Mouse (Mus musculus): ENCODE results near the gene Slc22a3. TPM values are rescaled to one million over a fixed set of nuclear protein-coding genes. Genes with fewer than 3 reads are reported as not detected.
A peak's percentile ranks its signal among the peaks of the same experiment; 100 is the strongest.

Gene Slc22a3
- polyA plus RNA-seq (2015; fragmentation: Nextera tagmentation; extraction: Ambion mirVana): 0.05 and 0.07 TPM in 2 replicates

- no peaks in the 10 kb centered on the region for H3K4me1 ChIP-seq (replicated peaks; ENCODE audit: control insufficient read depth, insufficient read depth)
- TF ChIP-seq EP300 (optimal IDR thresholded peaks at IDR 0.05) (no peak), CTCF (IDR thresholded peaks at IDR 0.05; ENCODE audit: low read depth) (no peak)
- H3K27ac ChIP-seq (replicated peaks): no peak within 1 kb of the TSS
- peak within 1 kb of the TSS; percentile 55 for H3K4me2 ChIP-seq (replicated peaks; ENCODE audit: low read depth)
- H3K9me3 ChIP-seq (ENCODE audit: control insufficient read depth, low read length): no peaks in the 10 kb centered on the region
- ATAC-seq (ENCODE audit: low FRiP score, low TSS enrichment): peak; percentile 21; the same call in 1 of the 2 replicates
- H3K27me3 ChIP-seq (ENCODE audit: control insufficient read depth, insufficient read depth, low read length): peaks cover 14% of the 10 kb centered on the region; the same call in 1 of the 2 replicates
- no peak for DNase-seq (ENCODE audit: low spot score)
- 25% methylated on average over 14 of the region's 14 CpGs for WGBS
- H3K36me3 ChIP-seq (ENCODE audit: control insufficient read depth, insufficient read depth, low read length): no peaks in the 10 kb centered on the region
- H3K9ac ChIP-seq (ENCODE audit: low read length): no peak within 1 kb of the TSS
- H3K4me3 ChIP-seq (ENCODE audit: low read depth, low read length): peak within 1 kb of the TSS; percentile 33
Measured at GRCm38 (mm10) chr17:12507654-12508204, at the start of gene Slc22a3. Slc22a3 (minus strand) TSS chr17:12507704.

GRCm38 (mm10) chr17:12534353-12535145 is 27.0 kb upstream of the Slc22a3 start:
- H3K4me2 ChIP-seq (replicated peaks; ENCODE audit: low read depth): no peak overlapping the region
- TF ChIP-seq CTCF (IDR thresholded peaks at IDR 0.05; ENCODE audit: low read depth): peak; percentile 92
- TF ChIP-seq EP300 (optimal IDR thresholded peaks at IDR 0.05): no peak
- DNase-seq (ENCODE audit: low spot score): peak; percentile 69

DNA sequence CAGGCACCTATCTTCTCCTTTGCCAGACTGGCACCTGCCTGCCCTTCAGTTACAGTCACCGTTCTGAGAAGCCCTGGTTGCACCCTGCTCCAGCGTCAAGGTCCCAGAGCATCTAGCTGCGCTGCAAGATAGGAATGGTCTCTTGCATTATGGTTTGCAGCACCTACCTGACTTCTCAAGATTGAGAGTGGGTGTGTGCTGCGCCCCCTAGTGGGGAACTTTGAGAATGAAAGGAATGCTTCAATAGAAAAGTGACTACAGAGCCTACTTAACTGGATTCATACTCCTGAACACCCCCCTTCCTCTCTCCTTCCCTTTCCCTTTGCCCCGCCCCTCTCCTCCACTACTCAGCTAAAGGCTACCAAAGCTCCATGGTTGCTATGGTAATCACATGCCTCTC is 24.6 kb upstream of the Slc22a3 start:
- H3K4me2 ChIP-seq (replicated peaks; ENCODE audit: low read depth): no peak overlapping the region
- ATAC-seq (ENCODE audit: low FRiP score, low TSS enrichment) (0 out of 2 replicates have a peak, but pooled peaks have one; percentile 29), DNase-seq (ENCODE audit: low spot score) (peak; percentile 74)
- H3K36me3 ChIP-seq (ENCODE audit: control insufficient read depth, insufficient read depth, low read length): no peaks in the 10 kb centered on the region
- TF ChIP-seq CTCF (IDR thresholded peaks at IDR 0.05; ENCODE audit: low read depth): peak; percentile 79
- TF ChIP-seq EP300 (optimal IDR thresholded peaks at IDR 0.05): no peak
- H3K4me3 ChIP-seq (ENCODE audit: low read depth, low read length): no peak overlapping the region
- H3K27me3 ChIP-seq (ENCODE audit: control insufficient read depth, insufficient read depth, low read length): no peaks in the 10 kb centered on the region
- H3K9me3 ChIP-seq (ENCODE audit: control insufficient read depth, low read length): no peaks in the 10 kb centered on the region
- no peak overlapping the region for H3K9ac ChIP-seq (ENCODE audit: low read length)
- H3K27ac ChIP-seq (replicated peaks): no peak overlapping the region
- WGBS: 35% methylated on average over 5 of the region's 5 CpGs
- no peaks in the 10 kb centered on the region for H3K4me1 ChIP-seq (replicated peaks; ENCODE audit: control insufficient read depth, insufficient read depth)

More at GRCm38 (mm10) chr17:12534353-12535145, 27.0 kb upstream of the Slc22a3 start:
- no peaks in the 10 kb centered on the region for H3K9me3 ChIP-seq (ENCODE audit: control insufficient read depth, low read length)
- WGBS: 35% methylated on average over 13 of the region's 13 CpGs
- 0 out of 2 replicates have a peak, but pooled peaks have one; percentile 51 for ATAC-seq (ENCODE audit: low FRiP score, low TSS enrichment)
- H3K4me1 ChIP-seq (replicated peaks; ENCODE audit: control insufficient read depth, insufficient read depth): no peaks in the 10 kb centered on the region
- H3K27ac ChIP-seq (replicated peaks): no peak overlapping the region
- H3K27me3 ChIP-seq (ENCODE audit: control insufficient read depth, insufficient read depth, low read length): no peaks in the 10 kb centered on the region
- H3K9ac ChIP-seq (ENCODE audit: low read length): no peak overlapping the region
- no peak overlapping the region for H3K4me3 ChIP-seq (ENCODE audit: low read depth, low read length)
- H3K36me3 ChIP-seq (ENCODE audit: control insufficient read depth, insufficient read depth, low read length): no peaks in the 10 kb centered on the region

DNA sequence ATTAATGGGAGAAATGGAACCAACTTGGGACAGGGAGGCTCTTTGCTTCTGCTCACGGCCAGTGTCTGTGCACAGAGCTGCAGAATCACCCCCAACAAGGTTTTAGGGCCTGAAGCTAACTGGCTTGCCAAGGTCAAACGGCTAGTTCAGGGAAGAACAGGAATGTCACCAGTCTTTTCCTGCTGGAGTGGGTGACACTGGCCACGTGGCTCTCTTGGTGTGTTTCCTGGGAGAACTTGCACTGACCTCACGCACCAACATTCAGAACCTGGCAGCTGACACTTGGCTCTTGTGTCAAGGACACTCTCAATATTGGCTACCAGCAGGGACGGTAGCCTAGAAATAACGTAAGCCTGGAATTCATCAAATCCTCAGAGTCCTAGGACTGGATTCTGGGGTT is 22.6 kb upstream of the Slc22a3 start:
- no peak for DNase-seq (ENCODE audit: low spot score)
- H3K4me2 ChIP-seq (replicated peaks; ENCODE audit: low read depth): no peak overlapping the region
- H3K27ac ChIP-seq (replicated peaks): no peak overlapping the region
- H3K27me3 ChIP-seq (ENCODE audit: control insufficient read depth, insufficient read depth, low read length): no peaks in the 10 kb centered on the region
- no peak for TF ChIP-seq EP300 (optimal IDR thresholded peaks at IDR 0.05)
- no peak for TF ChIP-seq CTCF (IDR thresholded peaks at IDR 0.05; ENCODE audit: low read depth)
- H3K36me3 ChIP-seq (ENCODE audit: control insufficient read depth, insufficient read depth, low read length): no peaks in the 10 kb centered on the region
- 62% methylated on average over 6 of the region's 6 CpGs for WGBS
- no peak overlapping the region for H3K4me3 ChIP-seq (ENCODE audit: low read depth, low read length)
- no peak overlapping the region for H3K9ac ChIP-seq (ENCODE audit: low read length)
- no peak for ATAC-seq (ENCODE audit: low FRiP score, low TSS enrichment)
- H3K4me1 ChIP-seq (replicated peaks; ENCODE audit: control insufficient read depth, insufficient read depth): no peaks in the 10 kb centered on the region
- H3K9me3 ChIP-seq (ENCODE audit: control insufficient read depth, low read length): no peaks in the 10 kb centered on the region

DNA sequence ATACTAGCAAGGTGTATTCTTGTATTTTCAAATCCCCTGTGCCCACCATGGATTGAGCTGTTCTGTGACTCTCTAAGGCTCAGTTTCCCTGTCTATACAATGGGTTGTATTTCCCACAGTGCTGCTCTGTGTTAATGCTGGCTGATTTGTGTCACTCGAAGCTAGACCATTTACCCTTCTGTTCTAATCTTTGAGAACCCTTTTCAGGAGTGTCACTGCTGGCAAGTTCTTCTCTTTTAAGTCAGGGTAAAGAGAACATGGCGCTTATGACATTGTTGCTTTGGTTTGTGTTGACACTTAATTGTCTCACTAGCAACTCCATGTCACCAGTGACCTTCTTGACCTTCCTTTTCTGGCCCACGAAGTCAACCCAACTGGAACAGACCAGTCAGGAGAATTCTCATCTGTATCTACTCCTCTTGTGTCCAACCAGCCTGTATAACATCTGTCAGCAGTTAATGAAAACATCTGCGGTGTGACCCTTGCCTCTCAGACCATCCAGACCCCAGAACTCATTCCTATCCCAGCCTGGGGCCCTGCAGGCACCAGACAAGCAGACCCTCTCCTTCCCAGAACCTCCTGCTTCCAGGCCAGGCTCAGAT is 22.0 kb upstream of the Slc22a3 start:
- Histone ChIP-seq H3K9ac (ENCODE audit: low read length) (no peak overlapping the region), H3K4me1 (replicated peaks; ENCODE audit: control insufficient read depth, insufficient read depth) (no peaks in the 10 kb centered on the region), H3K27me3 (ENCODE audit: control insufficient read depth, insufficient read depth, low read length) (no peaks in the 10 kb centered on the region), H3K27ac (replicated peaks) (no peak overlapping the region), H3K4me2 (replicated peaks; ENCODE audit: low read depth) (no peak overlapping the region), H3K4me3 (ENCODE audit: low read depth, low read length) (no peak overlapping the region), H3K36me3 (ENCODE audit: control insufficient read depth, insufficient read depth, low read length) (no peaks in the 10 kb centered on the region), H3K9me3 (ENCODE audit: control insufficient read depth, low read length) (no peaks in the 10 kb centered on the region)
- ATAC-seq (ENCODE audit: low FRiP score, low TSS enrichment) (no peak), DNase-seq (ENCODE audit: low spot score) (no peak)
- TF ChIP-seq CTCF (IDR thresholded peaks at IDR 0.05; ENCODE audit: low read depth): no peak
- WGBS: 73% methylated on average over 4 of the region's 4 CpGs

All from stomach, postnatal 0 days (tissue).